Mouse (Mus musculus) liver, embryonic 11.5 days (tissue): ENCODE results near the gene Adamtsl3. TPM values are rescaled to one million over a fixed set of nuclear protein-coding genes. Genes with fewer than 3 reads are reported as not detected.

Experiments used
- ATAC-seq: fragments of 200-750 bp; cut with Nextera tagmentation; replicated peaks from 2 replicates; pipeline ENCODE4 v1.8.0; 2017; ENCODE audit warnings: moderate number of reproducible peaks, mild to moderate bottlenecking, moderate TSS enrichment, moderate library complexity; ENCODE audit not compliant: low FRiP score
- DNase-seq: peaks from one replicate; pipeline ENCODE4 v3.0.0-alpha.2; 2017; ENCODE audit warnings: low spot score
- H3K27ac ChIP-seq: fragments of 300-500 bp; sonication (generic); 2 replicates; pipeline ENCODE4 v1.5.1; 2014; ENCODE audit warnings: mild to moderate bottlenecking, low read depth, low read length, control low read depth
- H3K27me3 ChIP-seq: fragments of 300-500 bp; sonication (generic); replicated peaks from 2 replicates; pipeline ENCODE4 v1.6.1; 2014; ENCODE audit warnings: low read length, mixed read lengths; ENCODE audit not compliant: control insufficient read depth, insufficient read depth
- H3K36me3 ChIP-seq: fragments of 300-500 bp; sonication (generic); 2 replicates; pipeline ENCODE4 v1.6.1; 2014; ENCODE audit warnings: mild to moderate bottlenecking, low read length, moderate library complexity, mixed read lengths; ENCODE audit not compliant: control insufficient read depth, insufficient read depth
- H3K4me1 ChIP-seq: fragments of 300-500 bp; sonication (generic); replicated peaks from 2 replicates; pipeline ENCODE4 v1.6.1; 2014; ENCODE audit warnings: low read length, mixed read lengths; ENCODE audit not compliant: control insufficient read depth, insufficient read depth
- H3K4me2 ChIP-seq: fragments of 300-500 bp; sonication (generic); 2 replicates; pipeline ENCODE4 v1.6.1; 2014; ENCODE audit warnings: mild to moderate bottlenecking, control low read depth, moderate library complexity
- H3K4me3 ChIP-seq: fragments of 300-500 bp; sonication (generic); 2 replicates; pipeline ENCODE4 v1.5.1; 2014; ENCODE audit warnings: low read depth, low read length, control low read depth
- H3K9ac ChIP-seq: fragments of 300-500 bp; sonication (generic); 2 replicates; pipeline ENCODE4 v1.6.1; 2014; ENCODE audit warnings: low read depth, low read length, control low read depth
- H3K9me3 ChIP-seq: fragments of 300-500 bp; sonication (generic); 2 replicates; pipeline ENCODE4 v1.6.1; 2016; ENCODE audit warnings: low read length, inconsistent platforms, mixed read lengths; ENCODE audit not compliant: control insufficient read depth
- WGBS: fragments of 180-500 bp; shearing (Covaris S2); extraction: QIAGEN DNeasy Blood & Tissue Kit; methylation state at CpG from one replicate; pipeline ENCODE4 v1.1.7; 2014; 5-methylcytosine and 5-hydroxymethylcytosine counted together
- polyA plus RNA-seq: library from polyadenylated mRNA; unstranded; fragments of >200 nt; fragmentation: Nextera tagmentation; extraction: Ambion mirVana; gene quantifications from 2 replicates; pipeline ENCODE4 v1.2.1, GENCODE M21; 2014

Gene Adamtsl3
- polyA plus RNA-seq, 1 experiment from 2014 or later = 0.37 TPM

- Histone ChIP-seq H3K9ac (no peak overlapping the region), H3K9me3 (no peaks in the 10 kb centered on the region), H3K36me3 (no peaks in the 10 kb centered on the region), H3K4me2 (no peak overlapping the region), H3K27ac (no peak overlapping the region), H3K4me3 (no peak overlapping the region), H3K4me1 (no peaks in the 10 kb centered on the region), H3K27me3 (no peaks in the 10 kb centered on the region)
- DNase-seq = no peak
- 52% methylated on average over 5 of the region's 5 CpGs for WGBS
- ATAC-seq = no peak
Observed at GRCm38 (mm10) chr7:82484834-82485233, 149.3 kb downstream of the Adamtsl3 start.

GRCm38 (mm10) chr7:82485344-82485954 lies 150.0 kb downstream of the Adamtsl3 start:
- H3K27me3 ChIP-seq = no peaks in the 10 kb centered on the region
- H3K4me1 ChIP-seq = no peaks in the 10 kb centered on the region
- H3K4me3 ChIP-seq = no peak overlapping the region
- no peak for ATAC-seq
- H3K4me2 ChIP-seq = no peak overlapping the region
- no peaks in the 10 kb centered on the region for H3K9me3 ChIP-seq
- DNase-seq = no peak
- H3K36me3 ChIP-seq = no peaks in the 10 kb centered on the region
- H3K27ac ChIP-seq = no peak overlapping the region
- H3K9ac ChIP-seq = no peak overlapping the region
- WGBS = 59% methylated on average over 7 of the region's 7 CpGs

GRCm38 (mm10) chr7:82491018-82491417 lies 155.5 kb downstream of the Adamtsl3 start:
- no peaks in the 10 kb centered on the region for H3K36me3 ChIP-seq
- no peaks in the 10 kb centered on the region for H3K4me1 ChIP-seq
- H3K4me2 ChIP-seq = no peak overlapping the region
- no peak overlapping the region for H3K27ac ChIP-seq
- no peak for DNase-seq
- H3K27me3 ChIP-seq = no peaks in the 10 kb centered on the region
- WGBS = 81% methylated on average over 1 of the region's 1 CpGs
- H3K9ac ChIP-seq = no peak overlapping the region
- no peaks in the 10 kb centered on the region for H3K9me3 ChIP-seq
- H3K4me3 ChIP-seq = no peak overlapping the region
- ATAC-seq = no peak

- Histone ChIP-seq H3K27ac (no peak overlapping the region), H3K36me3 (no peaks in the 10 kb centered on the region), H3K4me2 (no peak overlapping the region), H3K9me3 (no peaks in the 10 kb centered on the region), H3K4me1 (no peaks in the 10 kb centered on the region), H3K4me3 (no peak overlapping the region), H3K9ac (no peak overlapping the region), H3K27me3 (no peaks in the 10 kb centered on the region)
- no peak for ATAC-seq
- 84% methylated on average over 12 of the region's 12 CpGs for WGBS
- no peak for DNase-seq
Observed at GRCm38 (mm10) chr7:82492881-82493280, 157.4 kb downstream of the Adamtsl3 start.

GRCm38 (mm10) chr7:82494220-82494619 lies 158.7 kb downstream of the Adamtsl3 start:
- WGBS = 70% methylated on average over 2 of the region's 2 CpGs
- DNase-seq = no peak
- Histone ChIP-seq H3K9ac (no peak overlapping the region), H3K27me3 (no peaks in the 10 kb centered on the region), H3K4me3 (no peak overlapping the region), H3K9me3 (no peaks in the 10 kb centered on the region), H3K4me2 (no peak overlapping the region), H3K36me3 (no peaks in the 10 kb centered on the region), H3K27ac (no peak overlapping the region), H3K4me1 (no peaks in the 10 kb centered on the region)
- ATAC-seq = no peak

- ATAC-seq (no peak), DNase-seq (no peak)
- no peak overlapping the region for H3K4me3 ChIP-seq
- H3K27me3 ChIP-seq = no peaks in the 10 kb centered on the region
- no peaks in the 10 kb centered on the region for H3K36me3 ChIP-seq
- WGBS = 78% methylated on average over 4 of the region's 4 CpGs
- H3K4me2 ChIP-seq = no peak overlapping the region
- no peak overlapping the region for H3K27ac ChIP-seq
- no peak overlapping the region for H3K9ac ChIP-seq
- no peaks in the 10 kb centered on the region for H3K4me1 ChIP-seq
- H3K9me3 ChIP-seq = no peaks in the 10 kb centered on the region
Observed at GRCm38 (mm10) chr7:82497064-82497463, 161.6 kb downstream of the Adamtsl3 start.

GRCm38 (mm10) chr7:82501306-82501705 lies 165.8 kb downstream of the Adamtsl3 start:
- WGBS = 77% methylated on average over 6 of the region's 6 CpGs
- H3K9me3 ChIP-seq = no peaks in the 10 kb centered on the region
- no peak overlapping the region for H3K27ac ChIP-seq
- no peak overlapping the region for H3K4me2 ChIP-seq
- no peaks in the 10 kb centered on the region for H3K36me3 ChIP-seq
- ATAC-seq (no peak), DNase-seq (no peak)
- no peak overlapping the region for H3K9ac ChIP-seq
- no peaks in the 10 kb centered on the region for H3K4me1 ChIP-seq
- H3K27me3 ChIP-seq = no peaks in the 10 kb centered on the region
- no peak overlapping the region for H3K4me3 ChIP-seq

- H3K27me3 ChIP-seq = no peaks in the 10 kb centered on the region
- H3K4me1 ChIP-seq = no peaks in the 10 kb centered on the region
- DNase-seq (no peak), ATAC-seq (no peak)
- no peak overlapping the region for H3K4me2 ChIP-seq
- H3K9ac ChIP-seq = no peak overlapping the region
- no peaks in the 10 kb centered on the region for H3K36me3 ChIP-seq
- no peak overlapping the region for H3K27ac ChIP-seq
- no peak overlapping the region for H3K4me3 ChIP-seq
- no peaks in the 10 kb centered on the region for H3K9me3 ChIP-seq
- 73% methylated on average over 5 of the region's 5 CpGs for WGBS
Observed at GRCm38 (mm10) chr7:82502511-82502910, 167.0 kb downstream of the Adamtsl3 start.

- Histone ChIP-seq H3K4me3 (no peak overlapping the region), H3K9me3 (no peaks in the 10 kb centered on the region), H3K27ac (no peak overlapping the region), H3K27me3 (no peaks in the 10 kb centered on the region), H3K36me3 (no peaks in the 10 kb centered on the region), H3K4me1 (no peaks in the 10 kb centered on the region), H3K4me2 (no peak overlapping the region), H3K9ac (no peak overlapping the region)
- DNase-seq (peak; percentile 42), ATAC-seq (no peak)
- 18% methylated on average over 4 of the region's 4 CpGs for WGBS
Observed at GRCm38 (mm10) chr7:82504101-82504500, 168.6 kb downstream of the Adamtsl3 start.
